Mouse (Mus musculus): ENCODE measurements around the gene L3mbtl4. TPM values are rescaled to one million over a fixed set of nuclear protein-coding genes. Genes with fewer than 3 reads are reported as not detected.

The L3mbtl4 gene
- total and polyA plus RNA-seq, 2 experiments from 2014 or later = not detected

DNA sequence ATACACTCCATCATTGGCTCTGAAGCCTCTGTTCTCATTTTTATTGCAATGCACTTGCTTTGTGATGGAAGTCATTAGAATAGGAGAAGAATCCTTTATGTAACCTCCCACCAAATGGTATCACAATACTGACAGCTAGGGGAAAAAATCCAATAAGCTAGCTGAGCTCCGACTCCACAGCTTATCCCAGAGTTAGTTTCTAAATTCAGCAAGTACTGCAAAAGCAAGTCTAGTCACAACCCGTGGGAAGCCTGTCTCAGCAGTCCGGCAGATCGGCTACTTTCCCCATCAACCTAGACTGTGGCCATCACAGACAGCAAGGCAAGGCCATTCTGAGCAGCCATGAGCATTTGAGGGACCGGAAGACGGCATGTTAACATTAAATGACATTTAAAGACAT, 298.2 kb downstream of the L3mbtl4 start:
- WGBS = 79% methylated on average over 6 of the region's 6 CpGs
- no peaks in the 10 kb centered on the region for H3K9me3 ChIP-seq (replicated peaks; ENCODE audit: control insufficient read depth, low read length)
- no peaks in the 10 kb centered on the region for H3K4me1 ChIP-seq (ENCODE audit: control insufficient read depth, insufficient read depth)
- H3K4me2 ChIP-seq (ENCODE audit: low read depth, low read length) = no peak overlapping the region
- no peaks in the 10 kb centered on the region for H3K27me3 ChIP-seq (ENCODE audit: control insufficient read depth, insufficient read depth, low read length)
- H3K36me3 ChIP-seq (replicated peaks; ENCODE audit: control insufficient read depth, insufficient read depth, low read length) = no peaks in the 10 kb centered on the region
- no peak for ATAC-seq (ENCODE audit: insufficient read depth, low read depth)
- no peak for DNase-seq (ENCODE audit: low spot score)
- TF ChIP-seq EP300 (IDR thresholded peaks at IDR 0.05; ENCODE audit: low read depth) (no peak), CTCF (IDR thresholded peaks at IDR 0.05; ENCODE audit: low read depth) (no peak)
- no peak overlapping the region for H3K4me3 ChIP-seq (ENCODE audit: low read depth, low read length)
- no peak overlapping the region for H3K27ac ChIP-seq (ENCODE audit: low read depth)
- H3K9ac ChIP-seq (replicated peaks; ENCODE audit: low read depth, low read length) = no peak overlapping the region

DNA sequence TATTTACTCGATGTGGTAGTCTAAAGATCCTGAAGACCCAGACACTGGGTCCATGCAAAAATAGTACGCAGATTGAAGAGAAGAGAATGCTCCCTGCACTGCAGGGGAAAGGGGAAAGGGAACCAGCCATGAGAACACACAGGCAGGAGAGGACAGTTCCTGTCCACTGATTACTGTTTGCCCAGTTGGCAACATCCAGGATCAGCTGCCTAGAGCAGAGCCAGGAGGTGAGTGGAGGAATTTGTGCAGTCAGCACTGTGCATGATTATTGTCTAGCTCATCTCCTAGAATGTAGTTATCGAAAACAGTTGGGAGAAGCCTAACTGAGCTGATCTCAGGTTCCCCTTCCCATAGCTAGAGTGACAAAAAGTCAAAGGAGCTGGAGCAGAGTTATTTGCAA, 311.6 kb downstream of the L3mbtl4 start:
- 64% methylated on average over 3 of the region's 3 CpGs for WGBS
- no peak for TF ChIP-seq CTCF (IDR thresholded peaks at IDR 0.05; ENCODE audit: low read depth)
- no peak for TF ChIP-seq EP300 (IDR thresholded peaks at IDR 0.05; ENCODE audit: low read depth)
- DNase-seq (ENCODE audit: low spot score) = no peak
- H3K4me3 ChIP-seq (ENCODE audit: low read depth, low read length) = no peak overlapping the region
- H3K4me1 ChIP-seq (ENCODE audit: control insufficient read depth, insufficient read depth) = no peaks in the 10 kb centered on the region
- H3K4me2 ChIP-seq (ENCODE audit: low read depth, low read length) = no peak overlapping the region
- H3K9me3 ChIP-seq (replicated peaks; ENCODE audit: control insufficient read depth, low read length) = no peaks in the 10 kb centered on the region
- no peak for ATAC-seq (ENCODE audit: insufficient read depth, low read depth)
- H3K27ac ChIP-seq (ENCODE audit: low read depth) = no peak overlapping the region
- no peaks in the 10 kb centered on the region for H3K36me3 ChIP-seq (replicated peaks; ENCODE audit: control insufficient read depth, insufficient read depth, low read length)
- H3K27me3 ChIP-seq (ENCODE audit: control insufficient read depth, insufficient read depth, low read length) = no peaks in the 10 kb centered on the region
- no peak overlapping the region for H3K9ac ChIP-seq (replicated peaks; ENCODE audit: low read depth, low read length)

DNA sequence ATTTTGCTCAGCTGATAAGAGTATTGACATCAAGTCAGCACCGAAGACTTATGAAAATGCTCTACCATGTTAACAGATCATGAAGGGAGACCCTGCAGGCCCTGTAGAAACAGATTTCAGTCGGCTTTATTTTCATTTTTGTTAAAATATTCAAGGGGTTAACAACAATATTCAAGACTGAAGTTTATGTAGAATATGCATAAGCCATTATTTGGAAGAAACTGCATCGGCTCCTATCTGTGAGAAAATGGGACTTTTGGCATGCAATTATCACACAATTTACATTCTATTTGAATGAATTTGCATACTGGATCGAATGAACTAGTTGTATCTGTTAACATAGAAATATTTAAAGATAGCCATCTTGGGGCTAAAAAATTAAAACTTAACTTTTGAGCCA, 318.0 kb downstream of the L3mbtl4 start:
- no peak overlapping the region for H3K9ac ChIP-seq (replicated peaks; ENCODE audit: low read depth, low read length)
- TF ChIP-seq EP300 (IDR thresholded peaks at IDR 0.05; ENCODE audit: low read depth) (no peak), CTCF (IDR thresholded peaks at IDR 0.05; ENCODE audit: low read depth) (no peak)
- H3K27ac ChIP-seq (ENCODE audit: low read depth) = no peak overlapping the region
- H3K4me1 ChIP-seq (ENCODE audit: control insufficient read depth, insufficient read depth) = no peaks in the 10 kb centered on the region
- ATAC-seq (ENCODE audit: insufficient read depth, low read depth) (no peak), DNase-seq (ENCODE audit: low spot score) (no peak)
- H3K36me3 ChIP-seq (replicated peaks; ENCODE audit: control insufficient read depth, insufficient read depth, low read length) = no peaks in the 10 kb centered on the region
- no peaks in the 10 kb centered on the region for H3K27me3 ChIP-seq (ENCODE audit: control insufficient read depth, insufficient read depth, low read length)
- H3K4me3 ChIP-seq (ENCODE audit: low read depth, low read length) = no peak overlapping the region
- 66% methylated on average over 4 of the region's 4 CpGs for WGBS
- H3K9me3 ChIP-seq (replicated peaks; ENCODE audit: control insufficient read depth, low read length) = no peaks in the 10 kb centered on the region
- no peak overlapping the region for H3K4me2 ChIP-seq (ENCODE audit: low read depth, low read length)

DNA sequence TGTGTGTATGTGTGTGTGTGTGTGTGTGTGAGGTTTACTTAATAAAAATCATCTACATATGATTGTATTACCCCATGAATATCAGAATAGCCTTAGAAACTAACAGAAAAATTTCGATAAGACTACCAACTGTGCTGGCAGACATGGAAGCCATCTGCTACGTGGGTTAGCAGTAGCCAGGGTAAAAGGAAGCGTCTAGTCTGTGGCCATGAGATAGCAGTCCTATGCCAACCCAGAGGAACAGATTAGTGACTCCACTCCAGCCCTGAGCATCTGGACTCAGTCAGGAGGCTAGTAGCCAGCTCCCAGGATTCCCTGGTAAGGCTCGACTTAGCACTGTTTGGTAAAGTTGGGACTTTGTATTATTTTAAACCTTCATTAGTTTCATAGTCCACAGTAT, 329.1 kb downstream of the L3mbtl4 start:
- DNase-seq (ENCODE audit: low spot score) (no peak), ATAC-seq (ENCODE audit: insufficient read depth, low read depth) (no peak)
- no peak overlapping the region for H3K4me2 ChIP-seq (ENCODE audit: low read depth, low read length)
- no peak overlapping the region for H3K27ac ChIP-seq (ENCODE audit: low read depth)
- H3K4me1 ChIP-seq (ENCODE audit: control insufficient read depth, insufficient read depth) = no peaks in the 10 kb centered on the region
- 55% methylated on average over 4 of the region's 4 CpGs for WGBS
- H3K4me3 ChIP-seq (ENCODE audit: low read depth, low read length) = no peak overlapping the region
- H3K9ac ChIP-seq (replicated peaks; ENCODE audit: low read depth, low read length) = no peak overlapping the region
- H3K36me3 ChIP-seq (replicated peaks; ENCODE audit: control insufficient read depth, insufficient read depth, low read length) = no peaks in the 10 kb centered on the region
- TF ChIP-seq EP300 (IDR thresholded peaks at IDR 0.05; ENCODE audit: low read depth) (no peak), CTCF (IDR thresholded peaks at IDR 0.05; ENCODE audit: low read depth) (no peak)
- H3K9me3 ChIP-seq (replicated peaks; ENCODE audit: control insufficient read depth, low read length) = no peaks in the 10 kb centered on the region
- H3K27me3 ChIP-seq (ENCODE audit: control insufficient read depth, insufficient read depth, low read length) = no peaks in the 10 kb centered on the region

DNA sequence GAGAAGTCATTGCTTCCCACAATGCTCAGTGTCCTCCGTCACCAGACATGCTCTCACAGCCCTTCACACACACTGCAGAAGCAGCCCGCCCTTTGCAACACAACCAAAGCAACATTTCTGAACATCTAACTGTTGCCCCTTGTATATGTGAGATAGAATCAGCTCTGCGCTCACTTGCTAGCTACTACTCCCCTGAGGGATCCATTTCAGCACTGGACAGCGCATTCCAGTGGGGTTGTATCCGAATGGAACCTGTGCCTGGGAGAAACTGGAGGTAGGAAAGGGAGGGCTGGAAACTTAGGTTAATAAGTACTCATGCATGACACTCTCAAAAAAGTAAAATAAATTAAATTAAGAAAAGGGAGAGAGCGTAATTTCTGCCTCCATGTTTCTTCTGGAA, 334.1 kb downstream of the L3mbtl4 start:
- no peaks in the 10 kb centered on the region for H3K4me1 ChIP-seq (ENCODE audit: control insufficient read depth, insufficient read depth)
- no peak for DNase-seq (ENCODE audit: low spot score)
- no peaks in the 10 kb centered on the region for H3K27me3 ChIP-seq (ENCODE audit: control insufficient read depth, insufficient read depth, low read length)
- no peak overlapping the region for H3K4me3 ChIP-seq (ENCODE audit: low read depth, low read length)
- no peaks in the 10 kb centered on the region for H3K9me3 ChIP-seq (replicated peaks; ENCODE audit: control insufficient read depth, low read length)
- TF ChIP-seq EP300 (IDR thresholded peaks at IDR 0.05; ENCODE audit: low read depth) = no peak
- TF ChIP-seq CTCF (IDR thresholded peaks at IDR 0.05; ENCODE audit: low read depth) = no peak
- H3K27ac ChIP-seq (ENCODE audit: low read depth) = no peak overlapping the region
- H3K36me3 ChIP-seq (replicated peaks; ENCODE audit: control insufficient read depth, insufficient read depth, low read length) = no peaks in the 10 kb centered on the region
- ATAC-seq (ENCODE audit: insufficient read depth, low read depth) = no peak
- H3K9ac ChIP-seq (replicated peaks; ENCODE audit: low read depth, low read length) = no peak overlapping the region
- 43% methylated on average over 6 of the region's 6 CpGs for WGBS
- H3K4me2 ChIP-seq (ENCODE audit: low read depth, low read length) = no peak overlapping the region

DNA sequence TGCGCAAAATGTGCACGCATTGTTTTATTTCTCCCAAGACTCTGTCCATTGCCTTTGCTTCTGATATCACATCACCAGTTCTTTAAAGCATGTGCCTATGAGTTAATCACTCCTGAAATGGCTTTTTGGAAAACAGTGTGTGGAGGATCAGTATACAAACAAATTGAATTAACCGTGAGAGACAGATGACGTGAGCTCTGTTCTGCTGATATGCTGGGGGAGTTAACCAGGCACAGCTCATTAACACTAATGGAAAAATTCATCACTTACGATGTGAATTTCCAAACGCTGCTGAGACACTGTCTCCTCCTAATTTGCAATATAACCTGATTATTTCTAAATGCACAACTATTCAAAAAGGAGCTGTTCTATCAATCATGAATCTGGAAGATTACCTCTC, 337.6 kb downstream of the L3mbtl4 start:
- Histone ChIP-seq H3K36me3 (replicated peaks; ENCODE audit: control insufficient read depth, insufficient read depth, low read length) (no peaks in the 10 kb centered on the region), H3K9ac (replicated peaks; ENCODE audit: low read depth, low read length) (no peak overlapping the region), H3K4me3 (ENCODE audit: low read depth, low read length) (no peak overlapping the region), H3K27me3 (ENCODE audit: control insufficient read depth, insufficient read depth, low read length) (no peaks in the 10 kb centered on the region), H3K4me2 (ENCODE audit: low read depth, low read length) (no peak overlapping the region), H3K27ac (ENCODE audit: low read depth) (no peak overlapping the region), H3K4me1 (ENCODE audit: control insufficient read depth, insufficient read depth) (no peaks in the 10 kb centered on the region), H3K9me3 (replicated peaks; ENCODE audit: control insufficient read depth, low read length) (no peaks in the 10 kb centered on the region)
- 75% methylated on average over 6 of the region's 6 CpGs for WGBS
- no peak for TF ChIP-seq CTCF (IDR thresholded peaks at IDR 0.05; ENCODE audit: low read depth)
- no peak for TF ChIP-seq EP300 (IDR thresholded peaks at IDR 0.05; ENCODE audit: low read depth)
- ATAC-seq (ENCODE audit: insufficient read depth, low read depth) (no peak), DNase-seq (ENCODE audit: low spot score) (no peak)

Data from heart, postnatal 0 days (tissue).